In genomic region chr13:101852960-101853359, GRCm38 (mm10) we compare ENCODE assay signal across 24 mouse cellular contexts.
"Had no signal": no experiment of that assay in that cellular context is flagged by ENCODE, and none has a peak within 500 bp of the region (broad histone marks: within the 10 kb centered on the region; RNA-seq: fewer than 3 reads in every experiment).

No protein-coding gene starts in this region.

- H3K9me3 ChIP-seq: heart, embryonic 13.5 days; heart, embryonic 15.5 days; hindbrain, embryonic 15.5 days; kidney, embryonic 15.5 days; limb, embryonic 10.5 days; limb, embryonic 12.5 days had no signal

- DNase-seq: gastrocnemius, adult 2 months; gastrocnemius, postnatal 10 days; gastrocnemius, postnatal 25 days; heart, adult 11 months; heart, adult 2 months; heart, postnatal 14 days; heart, postnatal 36 days; kidney, adult 11 months; kidney, adult 2 months; kidney, adult 9 months; kidney, postnatal 14 days; kidney, postnatal 36 days; layer of hippocampus, adult 9-11 months; liver had no signal

- H3K27me3 ChIP-seq: heart, embryonic 13.5 days; heart, embryonic 15.5 days; hindbrain, embryonic 13.5 days; hindbrain, embryonic 15.5 days; kidney, embryonic 15.5 days had no signal

- H3K36me3 ChIP-seq: heart, embryonic 13.5 days; heart, embryonic 15.5 days; hindbrain, embryonic 13.5 days; hindbrain, embryonic 15.5 days; kidney, embryonic 15.5 days; limb, embryonic 10.5 days; limb, embryonic 12.5 days had no signal

- H3K4me3 ChIP-seq: gastrocnemius, adult 2 months; heart, adult 2 months; heart, embryonic 13.5 days; heart, embryonic 15.5 days; hindbrain, embryonic 13.5 days; hindbrain, embryonic 15.5 days; kidney, embryonic 15.5 days; left cerebral cortex, adult 2 months; limb, embryonic 10.5 days; limb, embryonic 12.5 days had no signal

- ATAC-seq: hindbrain, postnatal 0 days; intestine, embryonic 16.5 days had no signal

- H3K4me1 ChIP-seq: heart, embryonic 13.5 days; heart, embryonic 15.5 days; hindbrain, embryonic 13.5 days; hindbrain, embryonic 15.5 days; kidney, embryonic 15.5 days had no signal
